ENCODE assay signal across 25 mouse cellular contexts in genomic region chr2:79410903-79411255, GRCm38 (mm10). TPM values are rescaled to one million over a fixed set of nuclear protein-coding genes. Genes with fewer than 3 reads are reported as not detected.
DNase-seq lines count a peak whose midpoint lies in the region; ATAC-seq and TF ChIP-seq lines count a peak whose summit lies in the region.
"Had no signal": no experiment of that assay in that cellular context is flagged by ENCODE, and none has a peak within 500 bp of the region (broad histone marks: within the 10 kb centered on the region; RNA-seq: fewer than 3 reads in every experiment).

No protein-coding gene starts in this region.

- peak overlapping the region; percentile 41 for H3K27ac ChIP-seq in kidney, embryonic 15.5 days
- peak overlapping the region; percentile 86; the same call in 1 of the 2 replicates for H3K27ac ChIP-seq in cerebellum, adult 2 months (ENCODE audit: insufficient read depth, low read length)
- H3K27ac ChIP-seq: forebrain, embryonic 13.5 days; gastrocnemius, adult 2 months; heart, embryonic 10.5 days; hindbrain, embryonic 15.5 days; intestine, embryonic 15.5 days; limb, embryonic 15.5 days; liver, embryonic 15.5 days; neural tube, embryonic 15.5 days; stomach, embryonic 15.5 days had no signal

- no peak for DNase-seq in kidney, postnatal 25 days
- DNase-seq in cerebellum, adult 2 months = peak; percentile 68 to 86
- DNase-seq in cerebellum, postnatal 14 days = peak; percentile 68 to 79
- DNase-seq in embryo, embryonic 10.5 days (ENCODE audit: low spot score) = no peak
- DNase-seq in frontal cortex, postnatal 25 days (ENCODE audit: low spot score in 2 of 2) = no peak
- DNase-seq: adrenal gland, postnatal 10 days; gastrocnemius, adult 2 months; left cerebral cortex, postnatal 4 days; thymus, postnatal 25 days had no signal

- H3K4me3 ChIP-seq in kidney, embryonic 15.5 days (replicated peaks) = no peak overlapping the region
- no peak overlapping the region for H3K4me3 ChIP-seq in cerebellum, adult 2 months (replicated peaks; ENCODE audit: insufficient read depth, low read depth, low read length)
- H3K4me3 ChIP-seq: forebrain, embryonic 13.5 days; gastrocnemius, adult 2 months; heart, embryonic 10.5 days; hindbrain, embryonic 15.5 days; intestine, embryonic 15.5 days; limb, embryonic 15.5 days; liver, embryonic 15.5 days; neural tube, embryonic 15.5 days; stomach, embryonic 15.5 days had no signal

- no peak overlapping the region for H3K4me2 ChIP-seq in kidney, embryonic 15.5 days
- H3K4me2 ChIP-seq: forebrain, embryonic 13.5 days; hindbrain, embryonic 15.5 days; intestine, embryonic 15.5 days; limb, embryonic 15.5 days; liver, embryonic 15.5 days; midbrain, embryonic 11.5 days; neural tube, embryonic 15.5 days; stomach, embryonic 15.5 days had no signal

- TF ChIP-seq CTCF in cerebellum, adult 2 months (IDR thresholded peaks at IDR 0.05; ENCODE audit: borderline replicate concordance, insufficient read depth, low read depth, low read length) = no peak

- no peak overlapping the region for H3K9ac ChIP-seq in kidney, embryonic 15.5 days
- H3K9ac ChIP-seq: forebrain, embryonic 13.5 days; hindbrain, embryonic 15.5 days; intestine, embryonic 15.5 days; limb, embryonic 15.5 days; liver, embryonic 15.5 days; neural tube, embryonic 15.5 days; stomach, embryonic 15.5 days had no signal

- no peaks in the 10 kb centered on the region for H3K36me3 ChIP-seq in kidney, embryonic 15.5 days
- H3K36me3 ChIP-seq: heart, embryonic 10.5 days; hindbrain, embryonic 15.5 days; intestine, embryonic 15.5 days; limb, embryonic 15.5 days; liver, embryonic 15.5 days; neural tube, embryonic 15.5 days; stomach, embryonic 15.5 days had no signal

- no peaks in the 10 kb centered on the region for H3K4me1 ChIP-seq in kidney, embryonic 15.5 days
- peaks cover 31% of the 10 kb centered on the region for H3K4me1 ChIP-seq in cerebellum, adult 2 months (ENCODE audit: control insufficient read depth, insufficient read depth, low read length)
- H3K4me1 ChIP-seq: forebrain, embryonic 13.5 days; heart, embryonic 10.5 days; hindbrain, embryonic 15.5 days; intestine, embryonic 15.5 days; limb, embryonic 15.5 days; liver, embryonic 15.5 days; neural tube, embryonic 15.5 days; stomach, embryonic 15.5 days had no signal

- ATAC-seq in kidney, embryonic 15.5 days (replicated peaks; ENCODE audit: low FRiP score) = no peak
- ATAC-seq in granulocyte monocyte progenitor cell, adult 5-6 weeks (replicated peaks; ENCODE audit: poor library complexity, severe bottlenecking) = no peak
- ATAC-seq: activated CD4-positive, CD25-positive, alpha-beta regulatory T cell, adult 4 months; forebrain, embryonic 13.5 days; intestine, embryonic 15.5 days; lung, postnatal 0 days had no signal

- H3K9me3 ChIP-seq in kidney, embryonic 15.5 days (replicated peaks) = no peaks in the 10 kb centered on the region
- H3K9me3 ChIP-seq: forebrain, embryonic 13.5 days; heart, embryonic 10.5 days; hindbrain, embryonic 15.5 days; intestine, embryonic 15.5 days; limb, embryonic 15.5 days; liver, embryonic 15.5 days; neural tube, embryonic 15.5 days; stomach, embryonic 15.5 days had no signal

- no peaks in the 10 kb centered on the region for H3K27me3 ChIP-seq in kidney, embryonic 15.5 days
- H3K27me3 ChIP-seq in cerebellum, adult 2 months (ENCODE audit: control insufficient read depth, insufficient read depth, low read length) = no peaks in the 10 kb centered on the region
- H3K27me3 ChIP-seq: forebrain, embryonic 13.5 days; hindbrain, embryonic 15.5 days; intestine, embryonic 15.5 days; limb, embryonic 15.5 days; liver, embryonic 15.5 days; neural tube, embryonic 15.5 days; stomach, embryonic 15.5 days had no signal

- 69% methylated on average over 3 of the region's 3 CpGs for WGBS in kidney, embryonic 15.5 days
- 16% methylated on average over 3 of the region's 3 CpGs for WGBS in cerebellum, adult 2 months

- TF ChIP-seq POLR2A in cerebellum, adult 2 months (IDR thresholded peaks at IDR 0.05; ENCODE audit: borderline replicate concordance, insufficient read depth, low read length) = no peak

RNA-seq across cellular contexts. Expression of gene Neurod1, which starts 45.7 kb away (rescaled TPM):
- polyA plus RNA-seq in kidney, embryonic 15.5 days (2015; fragmentation: Nextera tagmentation; extraction: Ambion mirVana) = 0.05 TPM in 1 of 2 replicates, not detected in the other
- polyA plus RNA-seq in cerebellum, adult 2 months (2012; rRNA removed) = 240 and 303 TPM in 2 replicates
- total RNA-seq in granulocyte monocyte progenitor cell, adult 5-6 weeks (2014; fragmentation: Nextera tagmentation) = not detected in 2 replicates
- not detected in 2 replicates for total RNA-seq in granulocyte monocyte progenitor cell, adult 5-6 weeks (2017)
- total RNA-seq: gastrocnemius, adult 2 months; gastrocnemius, postnatal 4 days; hematopoietic stem cell, adult 5-6 weeks had no signal
- polyA plus RNA-seq: activated CD4-positive, CD25-positive, alpha-beta regulatory T cell, adult 4 months; heart, embryonic 16.5 days; limb, embryonic 15.5 days; liver, embryonic 15.5 days; lung, postnatal 0 days had no signal

RNA-seq across cellular contexts. Expression of gene Cerkl, which starts 45.7 kb away (rescaled TPM):
- polyA plus RNA-seq in kidney, embryonic 15.5 days (2015; fragmentation: Nextera tagmentation; extraction: Ambion mirVana) = 1.5 and 2.3 TPM in 2 replicates
- 13.1 and 17.8 TPM in 2 replicates for polyA plus RNA-seq in cerebellum, adult 2 months (2012; rRNA removed)
- 6.8 and 11.2 TPM in 2 replicates for total RNA-seq in granulocyte monocyte progenitor cell, adult 5-6 weeks (2014; fragmentation: Nextera tagmentation)
- 7.1 and 10.4 TPM in 2 replicates for total RNA-seq in granulocyte monocyte progenitor cell, adult 5-6 weeks (2017)

Comparison
In these comparisons a context has a peak if more than half of its experiments do, and no peak if none do; other contexts are left out.
1. DNase-seq: peak in cerebellum, adult 2 months (2 of 2) and cerebellum, postnatal 14 days (2 of 2); none in kidney, postnatal 25 days (0 of 2), embryo, embryonic 10.5 days (single experiment) and frontal cortex, postnatal 25 days (0 of 2).
2. RNA of gene Neurod1, which starts 45.7 kb away (polyA plus RNA-seq): 240 to 303 TPM in cerebellum, adult 2 months; 0.05 TPM in kidney, embryonic 15.5 days; every median in the first group is over 100 times any median in the second.